Mouse (Mus musculus) ES-E14 (cell line): Measurements from ENCODE around the gene Tiam1. TPM values are rescaled to one million over a fixed set of nuclear protein-coding genes. Genes with fewer than 3 reads are reported as not detected.

ENCODE experiments used
- DNase-seq: peaks from one replicate; pipeline ENCODE4 v3.0.0-alpha.2; 2013; ENCODE audit warnings: low read depth, low spot score
- H3K27ac ChIP-seq: 2 replicates; pipeline ENCODE4 v1.5.1; 2012; ENCODE audit warnings: low read depth, mild to moderate bottlenecking, low read length, moderate library complexity, mixed read lengths; ENCODE audit not compliant: poor library complexity, insufficient read depth, severe bottlenecking
- H3K36me3 ChIP-seq: 2 replicates; pipeline ENCODE4 v1.6.1; 2012; ENCODE audit warnings: mild to moderate bottlenecking, low read length, moderate library complexity, mixed read lengths; ENCODE audit not compliant: control insufficient read depth, poor library complexity, insufficient read depth, severe bottlenecking
- H3K4me1 ChIP-seq, 2 experiments: fragments of 150-350 bp in 1 of 2; sonication (generic) in 1 of 2; 2 replicates each; pipeline ENCODE4 v1.6.1; 2012; ENCODE audit warnings: low read length in 2 of 2, mild to moderate bottlenecking in 1 of 2, mixed read lengths in 1 of 2; ENCODE audit not compliant: control insufficient read depth in 2 of 2, insufficient read depth in 2 of 2, poor library complexity in 1 of 2
- H3K4me3 ChIP-seq, 2 experiments: fragments of 150-350 bp in 1 of 2; sonication (generic) in 1 of 2; 2 replicates each; pipeline ENCODE4 v1.5.1; 2012; ENCODE audit warnings: low read length in 2 of 2, low read depth in 1 of 2, mild to moderate bottlenecking in 1 of 2, mixed read lengths in 1 of 2; ENCODE audit not compliant: insufficient read depth in 1 of 2, poor library complexity in 1 of 2, severe bottlenecking in 1 of 2
- H3K9ac ChIP-seq: 2 replicates; pipeline ENCODE4 v1.6.1; 2012; ENCODE audit warnings: low read depth, mild to moderate bottlenecking, low read length, mixed read lengths; ENCODE audit not compliant: poor library complexity, insufficient read depth, severe bottlenecking
- H3K9me3 ChIP-seq: fragments of 150-350 bp; sonication (generic); 2 replicates; pipeline ENCODE4 v1.6.1; 2012; ENCODE audit warnings: low read depth, mild to moderate bottlenecking, low read length; ENCODE audit not compliant: control insufficient read depth, insufficient read depth
- CHD2 ChIP-seq: IDR thresholded peaks from 2 replicates; pipeline ENCODE4 v1.6.1; 2014; ENCODE audit warnings: mild to moderate bottlenecking, low read depth, low read length, inconsistent platforms
- HCFC1 ChIP-seq: IDR thresholded peaks from 2 replicates; pipeline ENCODE4 v1.6.1; 2012; ENCODE audit warnings: low read length, inconsistent platforms, borderline replicate concordance; ENCODE audit not compliant: insufficient read depth
- MAFK ChIP-seq: IDR thresholded peaks from 2 replicates; pipeline ENCODE4 v1.6.1; 2014; ENCODE audit warnings: mild to moderate bottlenecking, low read depth, low read length, inconsistent platforms; ENCODE audit not compliant: insufficient read depth
- ZC3H11A ChIP-seq: IDR thresholded peaks from 2 replicates; pipeline ENCODE4 v1.6.1; 2012; ENCODE audit warnings: low read depth, mild to moderate bottlenecking, inconsistent platforms, low read length, borderline replicate concordance
- ZNF384 ChIP-seq: IDR thresholded peaks from 2 replicates; pipeline ENCODE4 v1.6.1; 2012; ENCODE audit warnings: low read depth, low read length, inconsistent platforms
- in situ Hi-C, 2 experiments: fragments of 600-800 bp; cut with MboI; formaldehyde crosslinking; loops; one replicate each; pipeline ENCODE4 v1.15.1; 2025; ENCODE audit warnings: low sequenced_read_pairs in 2 of 2, inconsistent platforms in 1 of 2; ENCODE audit not compliant: unreplicated experiment in 2 of 2
- total RNA-seq: library from RNA; depleted of rRNA; stranded (reverse); fragments of 300-350 nt; gene quantifications from 2 replicates; pipeline ENCODE4 v1.2.3, GENCODE M21; 2012

The Tiam1 gene
- total RNA-seq, 1 experiment = 15.7 TPM

- no peaks in the 10 kb centered on the region for H3K9me3 ChIP-seq
- H3K27ac ChIP-seq = no peak overlapping the region
- TF ChIP-seq ZNF384 (no peak), HCFC1 (no peak)
- in situ Hi-C loops = no loop called here
- H3K36me3 ChIP-seq = no peaks in the 10 kb centered on the region
- peak; percentile 39 for DNase-seq
- H3K4me3 ChIP-seq = no peak overlapping the region
- no peak overlapping the region for H3K9ac ChIP-seq
- peaks cover 0 to 2% of the 10 kb centered on the region in 2 experiments; a peak in 1 of 4 replicates for H3K4me1 ChIP-seq
These were observed 153.1 kb downstream of the Tiam1 start for GRCm38 (mm10) chr16:89990288-89990955.

- no peak for TF ChIP-seq MAFK
- no peak for TF ChIP-seq ZC3H11A
- TF ChIP-seq ZNF384 = no peak
- TF ChIP-seq CHD2 = no peak
- TF ChIP-seq HCFC1 = no peak
- H3K4me3 ChIP-seq = no peak overlapping the region
- no peaks in the 10 kb centered on the region for H3K36me3 ChIP-seq
- no peaks in the 10 kb centered on the region for H3K9me3 ChIP-seq
- in situ Hi-C loops = no loop called here
- H3K9ac ChIP-seq = no peak overlapping the region
- no peak for DNase-seq
- peaks cover 0 to 2% of the 10 kb centered on the region in 2 experiments; a peak in 1 of 4 replicates for H3K4me1 ChIP-seq
- no peak overlapping the region for H3K27ac ChIP-seq
These were observed 153.8 kb downstream of the Tiam1 start for GRCm38 (mm10) chr16:89989816-89990215.

- no peak for TF ChIP-seq HCFC1
- TF ChIP-seq CHD2 = no peak
- no peak for TF ChIP-seq ZNF384
- TF ChIP-seq MAFK = no peak
- no peak for TF ChIP-seq ZC3H11A
- H3K9ac ChIP-seq = no peak overlapping the region
- H3K27ac ChIP-seq = no peak overlapping the region
- in situ Hi-C loops = no loop called here
- no peak overlapping the region for H3K4me3 ChIP-seq
- H3K4me1 ChIP-seq = peaks cover 0 to 2% of the 10 kb centered on the region in 2 experiments; a peak in 1 of 4 replicates
- H3K9me3 ChIP-seq = no peaks in the 10 kb centered on the region
- DNase-seq = no peak
- H3K36me3 ChIP-seq = no peaks in the 10 kb centered on the region
These were observed 156.8 kb downstream of the Tiam1 start for GRCm38 (mm10) chr16:89986672-89987362.

- no peak for DNase-seq
- Histone ChIP-seq H3K27ac (no peak overlapping the region), H3K9me3 (no peaks in the 10 kb centered on the region), H3K36me3 (no peaks in the 10 kb centered on the region), H3K9ac (no peak overlapping the region), H3K4me3 (no peak overlapping the region), H3K4me1 (peaks cover 0 to 2% of the 10 kb centered on the region in 2 experiments; a peak in 1 of 4 replicates)
- no peak for TF ChIP-seq MAFK
- no peak for TF ChIP-seq HCFC1
- TF ChIP-seq ZC3H11A = no peak
- no peak for TF ChIP-seq CHD2
- no peak for TF ChIP-seq ZNF384
- in situ Hi-C loops = no loop called here
These were observed 157.7 kb downstream of the Tiam1 start for GRCm38 (mm10) chr16:89985702-89986481.
